Mouse (Mus musculus): Measurements from ENCODE around the gene Rbm17. TPM values are rescaled to one million over a fixed set of nuclear protein-coding genes. Genes with fewer than 3 reads are reported as not detected.

The Rbm17 gene
- polyA plus RNA-seq, 1 experiment from 2014 or later: 83.5 TPM

DNA sequence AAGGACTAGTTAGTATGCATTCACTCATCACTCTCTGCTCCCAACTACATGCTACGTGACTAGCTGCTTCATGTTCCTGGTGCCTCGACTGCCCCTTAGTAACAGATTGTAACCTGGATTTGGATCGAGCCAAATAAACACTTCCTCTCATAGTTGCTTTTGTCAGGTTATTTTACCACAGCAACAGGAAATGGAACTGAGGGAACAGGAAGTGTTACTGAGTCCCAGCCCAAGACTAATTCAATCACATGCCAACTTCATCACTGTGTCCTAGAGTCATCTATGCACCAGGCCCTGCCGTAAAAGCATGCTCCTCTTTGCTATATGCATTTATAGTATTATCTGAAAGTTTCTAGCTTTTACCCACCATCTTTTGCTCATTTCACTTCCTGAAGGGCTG is 16.0 kb downstream of the Rbm17 start:
- Histone ChIP-seq H3K36me3 (peaks cover 99% of the 10 kb centered on the region), H3K9me3 (no peaks in the 10 kb centered on the region), H3K27ac (replicated peaks) (no peak overlapping the region), H3K27me3 (replicated peaks) (no peaks in the 10 kb centered on the region), H3K4me2 (no peak overlapping the region), H3K9ac (no peak overlapping the region), H3K4me3 (no peak overlapping the region), H3K4me1 (no peaks in the 10 kb centered on the region)
- ATAC-seq (ENCODE audit: extremely low read depth, insufficient number of reproducible peaks, low FRiP score, low TSS enrichment): no peak
- WGBS: 78% methylated on average over 4 of the region's 4 CpGs

DNA sequence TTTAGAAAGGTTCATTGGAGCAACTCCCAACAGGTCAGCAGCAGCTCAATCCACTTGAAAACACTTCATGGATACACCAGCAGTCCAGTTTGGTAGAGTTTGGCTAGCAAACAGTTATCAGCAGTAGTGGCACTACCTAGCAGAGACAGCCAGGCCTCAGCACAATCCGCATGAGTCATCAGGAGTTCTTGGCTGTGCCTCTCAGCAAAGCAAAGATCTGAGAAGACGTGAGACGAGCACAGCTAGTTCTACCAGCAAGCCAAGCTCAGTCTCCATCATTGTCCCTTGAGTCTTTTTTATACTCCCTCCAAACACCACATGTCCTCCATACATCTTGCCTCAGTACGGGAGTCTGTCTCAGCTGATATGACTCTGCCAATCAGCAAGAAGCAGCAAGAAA is 24.6 kb downstream of the Rbm17 start:
- Histone ChIP-seq H3K4me3 (no peak overlapping the region), H3K4me2 (no peak overlapping the region), H3K36me3 (peaks cover 33% of the 10 kb centered on the region), H3K27ac (replicated peaks) (no peak overlapping the region), H3K4me1 (no peaks in the 10 kb centered on the region), H3K9ac (no peak overlapping the region), H3K9me3 (no peaks in the 10 kb centered on the region), H3K27me3 (replicated peaks) (no peaks in the 10 kb centered on the region)
- 86% methylated on average over 4 of the region's 4 CpGs for WGBS
- ATAC-seq (ENCODE audit: extremely low read depth, insufficient number of reproducible peaks, low FRiP score, low TSS enrichment): no peak

DNA sequence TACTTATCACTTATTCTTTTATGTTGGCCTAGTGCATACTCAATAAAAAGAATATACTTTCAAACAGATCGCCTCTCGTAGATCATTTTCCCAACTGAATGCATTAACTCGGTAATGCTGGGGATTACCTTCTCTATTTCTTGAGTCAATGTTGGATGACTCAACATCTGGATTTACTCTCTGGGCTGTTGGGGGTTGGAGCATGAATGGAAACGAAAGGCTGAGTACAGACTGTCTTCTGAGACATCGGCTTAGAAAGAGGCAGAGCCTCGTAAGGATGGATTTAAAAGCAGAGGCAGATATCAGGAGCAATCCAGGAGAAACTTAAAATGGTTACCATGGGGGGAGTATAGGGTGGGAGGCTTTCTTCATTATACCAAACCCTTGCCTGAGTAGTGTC is 25.8 kb downstream of the Rbm17 start:
- H3K9ac ChIP-seq: no peak overlapping the region
- no peak overlapping the region for H3K4me3 ChIP-seq
- 86% methylated on average over 6 of the region's 6 CpGs for WGBS
- peaks cover 22% of the 10 kb centered on the region for H3K36me3 ChIP-seq
- no peak for ATAC-seq (ENCODE audit: extremely low read depth, insufficient number of reproducible peaks, low FRiP score, low TSS enrichment)
- H3K27me3 ChIP-seq (replicated peaks): no peaks in the 10 kb centered on the region
- H3K4me1 ChIP-seq: no peaks in the 10 kb centered on the region
- no peak overlapping the region for H3K4me2 ChIP-seq
- no peaks in the 10 kb centered on the region for H3K9me3 ChIP-seq
- no peak overlapping the region for H3K27ac ChIP-seq (replicated peaks)

DNA sequence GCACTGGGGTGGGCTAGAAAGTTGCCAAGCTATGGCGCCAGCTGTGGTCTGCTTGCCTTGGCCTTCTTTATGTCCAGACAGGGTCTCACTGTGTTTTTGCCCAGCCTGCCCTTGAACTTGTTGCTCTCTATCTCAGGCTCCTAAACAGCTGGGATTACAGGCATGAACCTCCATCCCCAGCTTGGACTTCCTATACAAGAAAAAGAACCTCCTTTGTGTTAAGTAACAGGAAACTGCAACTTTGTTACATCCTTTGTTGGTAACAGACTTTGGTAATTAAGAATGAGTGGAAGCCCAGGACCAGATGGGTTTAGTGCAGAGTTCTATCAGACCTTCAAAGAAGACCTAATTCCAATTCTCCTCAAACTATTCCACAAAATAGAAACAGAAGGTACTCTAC is 30.3 kb downstream of the Rbm17 start:
- no peak overlapping the region for H3K4me2 ChIP-seq
- 84% methylated on average over 1 of the region's 1 CpGs for WGBS
- no peaks in the 10 kb centered on the region for H3K36me3 ChIP-seq
- no peak overlapping the region for H3K9ac ChIP-seq
- H3K4me1 ChIP-seq: no peaks in the 10 kb centered on the region
- no peaks in the 10 kb centered on the region for H3K27me3 ChIP-seq (replicated peaks)
- H3K4me3 ChIP-seq: no peak overlapping the region
- no peak overlapping the region for H3K27ac ChIP-seq (replicated peaks)
- no peak for ATAC-seq (ENCODE audit: extremely low read depth, insufficient number of reproducible peaks, low FRiP score, low TSS enrichment)
- no peaks in the 10 kb centered on the region for H3K9me3 ChIP-seq

DNA sequence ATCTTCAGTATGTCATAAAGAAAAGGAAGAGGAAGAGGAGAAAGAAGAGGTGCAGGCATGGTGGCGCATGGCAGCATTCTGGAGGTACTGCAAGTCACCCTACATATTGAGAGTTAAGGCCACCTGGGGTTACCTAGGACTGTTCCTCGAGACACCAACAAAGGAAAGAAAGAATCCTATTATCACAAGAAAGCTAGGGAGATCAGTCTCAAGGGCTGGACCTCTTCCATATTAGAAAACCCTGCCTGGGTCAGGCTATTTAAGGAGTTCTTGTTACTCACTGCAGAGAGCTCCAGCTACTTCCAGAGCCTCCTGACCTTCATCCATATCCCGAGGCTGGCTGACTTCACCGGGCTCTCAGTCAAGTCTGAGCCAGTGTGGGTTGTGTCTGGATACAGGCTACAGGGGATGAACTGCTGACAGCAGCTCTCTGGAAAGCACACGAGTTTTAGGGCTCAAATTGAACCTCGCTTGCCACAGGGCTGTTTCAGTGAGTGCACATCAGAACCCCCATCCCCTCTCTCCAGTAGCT is 32.9 kb downstream of the Rbm17 start:
- no peaks in the 10 kb centered on the region for H3K9me3 ChIP-seq
- no peaks in the 10 kb centered on the region for H3K27me3 ChIP-seq (replicated peaks)
- H3K9ac ChIP-seq: no peak overlapping the region
- H3K27ac ChIP-seq (replicated peaks): no peak overlapping the region
- no peaks in the 10 kb centered on the region for H3K36me3 ChIP-seq
- ATAC-seq (ENCODE audit: extremely low read depth, insufficient number of reproducible peaks, low FRiP score, low TSS enrichment): no peak
- 35% methylated on average over 6 of the region's 6 CpGs for WGBS
- H3K4me2 ChIP-seq: no peak overlapping the region
- H3K4me3 ChIP-seq: no peak overlapping the region
- H3K4me1 ChIP-seq: no peaks in the 10 kb centered on the region

DNA sequence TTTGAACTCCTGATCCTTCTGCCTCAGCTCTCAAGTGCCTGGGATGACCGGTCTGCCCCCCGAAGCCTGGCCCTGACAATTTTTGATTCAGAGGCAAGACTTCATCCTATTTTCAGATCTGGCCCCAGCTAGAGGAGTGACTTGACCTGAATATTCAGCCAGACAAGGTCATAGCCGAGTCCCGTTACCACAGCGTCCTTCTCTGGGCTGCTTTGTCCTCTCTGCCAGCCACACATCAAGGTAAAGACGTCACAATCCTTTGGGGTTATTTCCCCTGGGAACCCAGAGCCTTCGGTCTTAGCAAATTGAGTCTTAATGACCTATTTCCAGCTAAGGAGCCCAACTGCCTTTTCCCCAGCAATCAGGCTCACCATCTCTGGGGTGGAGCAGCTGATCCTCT is 35.5 kb downstream of the Rbm17 start:
- no peaks in the 10 kb centered on the region for H3K27me3 ChIP-seq (replicated peaks)
- no peak overlapping the region for H3K27ac ChIP-seq (replicated peaks)
- WGBS: 67% methylated on average over 7 of the region's 7 CpGs
- no peaks in the 10 kb centered on the region for H3K36me3 ChIP-seq
- no peak overlapping the region for H3K4me2 ChIP-seq
- no peaks in the 10 kb centered on the region for H3K9me3 ChIP-seq
- H3K4me3 ChIP-seq: no peak overlapping the region
- H3K4me1 ChIP-seq: no peaks in the 10 kb centered on the region
- ATAC-seq (ENCODE audit: extremely low read depth, insufficient number of reproducible peaks, low FRiP score, low TSS enrichment): no peak
- H3K9ac ChIP-seq: no peak overlapping the region

DNA sequence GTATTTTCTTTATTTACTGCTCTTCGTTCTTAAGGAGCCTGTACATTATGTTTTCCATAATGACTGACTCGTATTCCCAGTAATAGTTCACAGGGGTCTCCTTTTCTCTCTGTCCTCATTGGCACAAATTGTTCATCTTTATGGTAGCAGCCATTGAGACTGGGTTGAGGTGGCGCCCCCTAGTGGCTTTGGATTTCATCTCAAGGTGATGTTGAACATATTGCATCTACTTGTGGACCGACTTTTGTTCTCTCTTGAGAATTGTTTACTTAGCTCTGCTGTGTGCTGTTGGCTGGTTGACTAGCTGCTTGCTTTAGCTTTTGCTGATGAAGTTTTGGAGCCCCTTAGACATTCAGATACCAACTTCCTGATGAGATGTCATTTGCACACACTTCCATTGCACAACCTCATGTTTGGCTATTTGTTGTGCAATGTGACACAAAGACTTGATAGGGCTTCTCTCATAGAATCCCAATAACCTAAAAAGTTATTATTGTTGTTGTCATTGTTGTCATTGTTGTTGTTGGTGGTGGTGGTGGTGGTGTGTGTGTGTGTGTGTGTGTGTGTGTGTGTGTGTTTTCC is 36.1 kb downstream of the Rbm17 start:
- H3K36me3 ChIP-seq: no peaks in the 10 kb centered on the region
- no peak overlapping the region for H3K4me2 ChIP-seq
- no peaks in the 10 kb centered on the region for H3K27me3 ChIP-seq (replicated peaks)
- 49% methylated on average over 4 of the region's 4 CpGs for WGBS
- H3K9ac ChIP-seq: no peak overlapping the region
- no peaks in the 10 kb centered on the region for H3K9me3 ChIP-seq
- no peak overlapping the region for H3K27ac ChIP-seq (replicated peaks)
- H3K4me3 ChIP-seq: no peak overlapping the region
- ATAC-seq (ENCODE audit: extremely low read depth, insufficient number of reproducible peaks, low FRiP score, low TSS enrichment): no peak
- no peaks in the 10 kb centered on the region for H3K4me1 ChIP-seq

DNA sequence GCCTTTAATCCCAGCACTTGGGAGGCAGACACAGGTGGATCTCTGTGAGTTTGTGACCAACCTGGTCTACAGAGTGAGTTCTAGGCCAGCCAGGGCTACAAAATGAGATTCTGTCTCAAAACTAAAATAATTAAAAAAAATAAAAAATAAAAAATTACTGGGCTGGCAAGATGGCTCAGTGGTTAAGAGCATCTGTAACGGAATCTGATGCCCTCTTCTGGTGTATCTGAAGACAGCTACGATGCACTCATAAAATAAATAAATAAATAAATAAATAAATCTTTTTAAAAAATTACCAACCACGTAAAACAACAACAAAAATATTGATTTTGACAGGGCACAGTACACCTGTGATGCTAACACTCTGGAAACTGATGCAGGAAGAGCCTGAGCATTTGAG is 37.1 kb downstream of the Rbm17 start:
- Histone ChIP-seq H3K4me2 (no peak overlapping the region), H3K4me3 (no peak overlapping the region), H3K9ac (no peak overlapping the region), H3K9me3 (no peaks in the 10 kb centered on the region), H3K4me1 (no peaks in the 10 kb centered on the region), H3K36me3 (no peaks in the 10 kb centered on the region), H3K27me3 (replicated peaks) (no peaks in the 10 kb centered on the region), H3K27ac (replicated peaks) (no peak overlapping the region)
- no peak for ATAC-seq (ENCODE audit: extremely low read depth, insufficient number of reproducible peaks, low FRiP score, low TSS enrichment)
- 82% methylated on average over 3 of the region's 3 CpGs for WGBS

DNA sequence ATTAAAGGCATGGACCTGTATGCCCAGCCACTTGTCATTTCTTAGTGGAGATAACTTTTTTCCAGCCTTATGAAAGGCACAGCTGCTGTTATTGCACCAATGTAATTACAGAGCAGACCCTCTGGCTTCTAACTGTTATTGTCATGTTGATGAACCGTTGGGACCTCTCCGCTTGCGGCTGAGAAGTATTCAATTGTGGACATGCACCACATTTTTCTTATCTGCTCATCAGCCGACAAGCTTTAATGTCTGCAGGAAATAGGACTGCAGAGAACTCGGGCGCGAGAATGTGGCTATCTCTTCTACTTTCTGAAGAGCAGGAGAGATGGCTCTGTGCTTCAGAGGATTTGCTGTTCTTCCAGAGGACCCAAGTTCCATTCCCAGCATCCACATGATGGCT is 37.7 kb downstream of the Rbm17 start:
- 53% methylated on average over 7 of the region's 7 CpGs for WGBS
- ATAC-seq (ENCODE audit: extremely low read depth, insufficient number of reproducible peaks, low FRiP score, low TSS enrichment): no peak
- H3K27me3 ChIP-seq (replicated peaks): no peaks in the 10 kb centered on the region
- no peaks in the 10 kb centered on the region for H3K9me3 ChIP-seq
- no peak overlapping the region for H3K27ac ChIP-seq (replicated peaks)
- no peaks in the 10 kb centered on the region for H3K4me1 ChIP-seq
- H3K4me2 ChIP-seq: no peak overlapping the region
- H3K9ac ChIP-seq: no peak overlapping the region
- no peak overlapping the region for H3K4me3 ChIP-seq
- H3K36me3 ChIP-seq: no peaks in the 10 kb centered on the region

DNA sequence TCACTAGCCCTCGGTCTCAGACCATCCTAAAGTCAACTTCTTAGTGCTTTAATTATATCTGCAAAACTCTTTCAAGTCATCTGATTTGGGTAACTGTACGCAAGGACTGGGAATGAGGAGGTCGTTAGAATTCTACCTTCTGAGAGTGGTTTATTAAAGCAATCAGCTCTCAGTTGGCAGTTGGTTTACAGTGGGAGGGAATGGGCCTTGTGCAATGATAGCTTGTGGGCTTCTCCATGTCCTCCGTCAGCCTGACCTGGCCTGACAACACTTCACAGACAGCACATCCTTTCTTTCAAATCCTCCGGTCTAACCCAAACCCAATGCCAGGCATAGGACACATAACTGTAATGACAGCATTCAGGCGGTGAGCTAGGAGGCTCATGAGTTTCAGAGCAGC is 39.2 kb downstream of the Rbm17 start:
- Histone ChIP-seq H3K4me1 (no peaks in the 10 kb centered on the region), H3K36me3 (no peaks in the 10 kb centered on the region), H3K27me3 (replicated peaks) (no peaks in the 10 kb centered on the region), H3K27ac (replicated peaks) (no peak overlapping the region), H3K4me3 (no peak overlapping the region), H3K9me3 (no peaks in the 10 kb centered on the region), H3K9ac (no peak overlapping the region), H3K4me2 (no peak overlapping the region)
- 79% methylated on average over 6 of the region's 6 CpGs for WGBS
- ATAC-seq (ENCODE audit: extremely low read depth, insufficient number of reproducible peaks, low FRiP score, low TSS enrichment): no peak

DNA sequence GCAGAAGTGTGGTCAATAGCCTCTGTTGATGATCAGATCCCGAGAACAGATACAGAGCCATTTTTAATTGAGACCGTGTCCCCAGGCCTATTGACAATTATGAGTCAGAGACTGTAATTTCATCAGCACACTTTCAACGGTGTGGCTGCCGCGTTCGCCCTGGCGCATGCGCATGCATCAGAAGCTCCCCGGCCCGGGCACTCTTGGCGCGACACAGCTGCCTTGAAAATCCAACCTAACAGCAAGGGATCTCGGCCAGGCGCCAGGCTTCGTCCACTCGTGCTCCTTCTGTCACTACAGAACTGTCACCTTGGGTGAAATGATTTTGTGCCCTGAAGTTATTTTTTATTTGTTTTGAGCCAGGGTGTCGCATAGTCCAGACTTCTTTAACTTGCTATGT is 40.7 kb downstream of the Rbm17 start:
- no peak for ATAC-seq (ENCODE audit: extremely low read depth, insufficient number of reproducible peaks, low FRiP score, low TSS enrichment)
- Histone ChIP-seq H3K4me3 (no peak overlapping the region), H3K27me3 (replicated peaks) (no peaks in the 10 kb centered on the region), H3K4me1 (no peaks in the 10 kb centered on the region), H3K9me3 (no peaks in the 10 kb centered on the region), H3K4me2 (no peak overlapping the region), H3K36me3 (no peaks in the 10 kb centered on the region), H3K27ac (replicated peaks) (no peak overlapping the region), H3K9ac (no peak overlapping the region)
- 89% methylated on average over 17 of the region's 17 CpGs for WGBS

DNA sequence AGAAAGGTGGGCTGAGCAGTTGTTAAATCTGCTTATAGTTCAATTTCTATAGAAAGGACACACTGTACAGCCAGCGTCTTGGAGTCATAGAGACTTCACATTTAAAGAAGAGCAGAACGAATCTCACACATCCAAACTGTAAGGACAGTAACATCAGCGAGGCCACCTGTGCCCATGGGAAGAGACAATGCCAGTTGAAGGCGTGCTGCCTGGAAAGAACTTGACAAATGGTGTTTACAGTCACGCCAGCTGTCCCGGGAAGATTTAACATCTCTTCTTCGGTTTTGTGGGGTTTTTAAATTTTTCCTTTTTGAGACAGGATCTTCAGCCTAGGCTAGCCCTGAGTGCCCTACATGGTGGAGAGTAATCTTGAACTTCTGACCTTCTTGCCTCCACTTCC is 45.3 kb downstream of the Rbm17 start:
- H3K36me3 ChIP-seq: no peaks in the 10 kb centered on the region
- no peak overlapping the region for H3K9ac ChIP-seq
- 77% methylated on average over 7 of the region's 7 CpGs for WGBS
- no peak overlapping the region for H3K27ac ChIP-seq (replicated peaks)
- H3K9me3 ChIP-seq: no peaks in the 10 kb centered on the region
- H3K4me1 ChIP-seq: no peaks in the 10 kb centered on the region
- H3K4me3 ChIP-seq: no peak overlapping the region
- ATAC-seq (ENCODE audit: extremely low read depth, insufficient number of reproducible peaks, low FRiP score, low TSS enrichment): no peak
- no peak overlapping the region for H3K4me2 ChIP-seq
- peaks cover 8% of the 10 kb centered on the region for H3K27me3 ChIP-seq (replicated peaks)

Data from heart, embryonic 13.5 days (tissue).